Mouse (Mus musculus): ENCODE measurements around the gene Stac.

The Stac gene

DNA sequence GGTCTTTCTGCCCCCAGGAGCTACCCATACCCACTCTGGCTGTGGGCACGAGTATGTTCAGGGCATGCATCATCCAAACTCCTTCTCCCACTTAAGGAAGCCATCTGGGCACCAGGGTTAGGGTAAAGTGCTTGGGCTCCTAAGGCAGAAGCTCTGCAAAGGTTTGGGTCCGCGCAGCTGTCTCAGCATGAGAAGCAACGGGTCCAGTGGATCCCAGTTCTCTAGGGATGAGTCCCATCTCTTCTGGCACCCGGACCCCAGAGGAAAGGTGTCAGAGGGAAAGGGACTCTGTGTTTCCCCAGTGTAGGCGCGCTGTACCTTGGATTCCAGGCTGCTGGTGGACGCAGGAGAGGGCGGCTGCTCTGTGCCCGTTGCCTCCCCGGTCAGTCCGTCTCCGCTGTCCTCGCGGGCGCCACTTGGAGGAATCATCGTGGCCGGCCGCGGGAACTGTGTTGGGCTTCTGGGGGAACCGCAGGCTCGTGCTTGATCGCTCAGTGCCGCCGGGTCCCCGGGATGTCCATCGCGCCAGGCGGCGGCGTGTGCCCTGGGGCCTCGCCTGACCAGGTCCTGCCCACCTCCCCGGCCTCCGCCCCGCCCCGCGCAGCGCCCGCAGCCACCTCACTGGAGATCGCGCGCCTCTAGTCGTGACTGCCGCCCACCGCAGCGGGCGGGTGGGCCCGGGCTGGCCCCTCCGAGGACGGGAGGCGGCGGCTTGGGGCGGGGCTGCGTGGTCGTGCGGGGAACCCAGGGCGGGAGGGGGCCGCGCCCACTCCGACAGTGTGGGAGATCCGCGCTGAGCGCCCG, at the start of gene Stac:
Gene Stac (minus strand): TSS at position 669 of the 804 bp plus-strand sequence.
- DNase-seq = no peak

DNA sequence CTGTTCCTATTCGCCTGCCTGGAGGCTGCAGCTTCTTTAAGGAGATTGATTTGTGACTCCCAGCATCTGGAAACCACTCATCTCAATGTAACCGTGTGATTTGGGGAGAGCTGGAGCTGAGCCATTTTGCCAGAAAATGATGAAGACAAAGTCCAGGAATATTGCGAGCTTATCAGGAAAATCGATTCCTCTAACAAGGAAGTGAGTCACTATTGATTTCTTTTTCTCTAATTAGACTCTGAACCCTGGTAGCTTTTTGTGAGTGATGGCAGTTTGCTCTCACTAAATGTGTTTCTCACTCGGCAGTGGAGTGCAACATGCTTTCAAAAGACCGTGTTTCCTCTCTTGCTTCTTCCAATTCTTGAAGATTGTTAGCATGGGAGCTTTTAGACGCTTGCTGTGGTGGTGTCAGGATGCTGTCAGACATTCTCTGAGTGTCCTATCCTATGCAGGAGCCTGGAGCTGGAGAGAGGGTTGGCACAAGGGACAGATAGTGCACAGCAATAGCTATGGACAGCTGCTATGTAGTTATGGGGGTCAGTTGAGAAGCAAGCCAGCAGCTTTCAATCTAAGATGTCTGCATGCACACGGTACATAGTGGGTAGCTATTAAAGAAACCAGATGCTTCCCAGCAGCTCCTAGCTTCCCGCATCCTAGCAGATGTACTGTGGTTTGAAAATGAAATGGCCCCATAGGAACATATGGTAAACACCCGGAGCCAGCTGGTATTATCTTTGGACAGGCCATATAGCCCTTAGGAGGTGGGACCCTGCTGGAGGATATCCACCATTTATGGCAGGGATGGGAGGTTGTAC, 49.5 kb upstream of the Stac start:
- DNase-seq = no peak

DNA sequence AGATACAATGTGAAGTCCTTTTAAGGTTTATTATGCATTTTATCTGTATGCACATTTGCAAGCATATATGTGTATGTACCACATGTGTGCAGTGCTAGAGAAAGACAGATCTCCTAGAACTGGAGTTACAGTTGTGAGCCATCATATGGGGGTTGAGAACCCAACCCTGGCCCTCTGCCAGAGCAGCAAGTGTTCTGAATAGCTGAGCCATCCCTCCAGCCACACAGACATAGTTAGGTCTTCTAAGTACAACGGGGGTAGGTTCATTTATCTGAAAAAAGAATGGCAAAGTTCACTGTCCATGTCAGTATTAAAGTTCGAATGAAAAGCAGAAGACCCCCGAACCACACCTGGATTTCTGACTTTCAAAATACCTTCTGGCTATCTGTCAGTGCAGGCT, 48.9 kb upstream of the Stac start:
- no peak for DNase-seq

DNA sequence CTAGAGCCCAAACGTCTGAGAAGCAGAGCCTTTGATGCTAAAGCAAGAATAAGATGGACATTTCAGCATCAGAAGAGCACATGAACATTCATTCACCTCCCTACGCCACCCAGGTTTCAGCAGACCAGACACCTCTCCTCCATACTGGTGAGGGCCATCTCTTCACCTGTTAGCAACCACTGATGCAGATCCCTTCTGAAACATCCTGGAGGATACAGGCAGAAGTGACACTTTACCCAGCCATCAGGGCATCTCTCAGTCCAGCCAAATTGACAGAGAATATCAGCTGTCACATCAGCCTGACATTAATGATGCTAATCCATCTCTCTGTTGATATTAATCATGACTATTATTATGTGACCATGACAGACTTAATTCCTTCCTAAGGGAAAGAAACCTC, 47.6 kb upstream of the Stac start:
- no peak for DNase-seq

DNA sequence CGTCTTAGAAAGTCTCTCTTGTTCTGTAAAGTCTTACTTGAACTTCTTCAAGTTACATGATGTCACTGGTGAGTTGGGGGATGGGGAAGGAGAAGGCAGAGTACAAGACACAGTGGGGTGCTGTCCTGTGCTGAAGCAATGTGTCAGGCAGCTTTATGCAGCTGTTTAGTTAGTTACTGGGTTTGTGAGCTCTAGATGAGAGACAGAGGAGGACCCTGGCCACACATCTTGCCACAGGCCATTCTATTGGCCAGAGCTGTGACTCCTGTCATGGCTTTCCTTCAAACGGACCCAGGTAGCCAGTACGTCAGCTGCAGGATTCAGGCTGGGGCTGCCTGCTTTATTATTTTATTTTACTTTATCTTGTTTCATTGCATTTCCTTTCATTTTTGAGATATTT, 45.8 kb upstream of the Stac start:
- DNase-seq = no peak

DNA sequence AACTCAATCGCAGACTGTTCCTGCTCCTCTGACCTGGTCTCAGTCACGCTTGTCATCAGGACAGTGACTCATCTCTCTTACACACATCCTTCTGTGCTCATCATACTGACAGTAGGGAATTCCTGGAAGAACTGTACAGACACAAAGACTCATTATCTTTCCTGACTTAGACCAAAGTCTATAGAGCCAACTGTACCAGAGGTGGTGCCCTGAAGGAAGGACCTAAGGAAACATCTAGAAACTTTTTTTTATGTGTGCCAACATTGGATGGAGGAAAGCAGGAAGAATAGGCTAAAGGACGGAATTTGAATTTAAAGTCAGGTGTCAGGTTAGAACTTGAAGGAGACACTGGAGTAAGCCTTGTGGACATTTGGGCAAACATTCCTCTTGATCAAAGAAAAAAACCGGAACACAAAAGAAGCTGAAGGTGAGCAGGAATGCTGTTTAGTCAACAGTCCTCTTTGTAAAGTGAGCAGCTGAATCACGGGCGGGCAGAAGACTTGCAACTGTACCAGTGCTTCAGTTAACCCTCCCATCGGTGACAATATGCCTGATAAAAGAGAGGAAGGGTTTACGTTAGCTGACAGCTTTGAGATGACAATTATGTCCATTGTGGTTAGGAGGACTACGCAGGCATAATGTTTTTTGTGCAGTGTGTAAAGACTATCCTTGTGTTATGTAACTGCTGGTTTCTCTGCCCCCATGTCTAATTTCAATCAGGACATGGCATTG, 42.0 kb upstream of the Stac start:
- DNase-seq = no peak

DNA sequence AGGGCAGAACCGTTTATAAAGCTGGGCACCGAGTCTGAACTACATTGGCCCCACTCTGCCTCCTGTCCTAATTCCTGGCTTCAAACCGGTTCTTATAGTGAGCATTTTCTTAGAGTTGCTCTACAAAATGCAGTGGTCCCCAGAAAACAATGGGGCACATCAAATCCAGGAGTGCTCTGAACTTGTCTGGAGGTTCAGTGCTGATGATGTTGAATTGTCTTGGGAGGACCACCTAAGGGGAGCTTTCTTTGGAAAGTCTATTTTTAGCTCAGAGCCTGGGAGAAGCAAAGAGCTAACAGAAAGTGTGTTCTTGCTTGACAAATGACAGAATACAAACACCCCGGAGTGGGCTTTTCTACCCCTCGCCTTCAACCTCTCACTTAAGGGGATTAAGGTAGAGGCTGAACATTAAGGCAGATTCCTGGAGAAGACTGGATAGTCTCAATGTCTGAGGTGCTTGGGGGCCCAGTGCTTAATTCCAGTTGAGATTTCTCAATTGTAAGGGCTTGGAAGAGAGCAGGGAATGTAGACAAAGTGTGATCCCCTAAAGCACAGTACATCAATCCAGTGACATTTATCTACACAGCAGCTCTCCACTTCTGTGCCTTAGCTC, 34.9 kb upstream of the Stac start:
- DNase-seq = no peak

DNA sequence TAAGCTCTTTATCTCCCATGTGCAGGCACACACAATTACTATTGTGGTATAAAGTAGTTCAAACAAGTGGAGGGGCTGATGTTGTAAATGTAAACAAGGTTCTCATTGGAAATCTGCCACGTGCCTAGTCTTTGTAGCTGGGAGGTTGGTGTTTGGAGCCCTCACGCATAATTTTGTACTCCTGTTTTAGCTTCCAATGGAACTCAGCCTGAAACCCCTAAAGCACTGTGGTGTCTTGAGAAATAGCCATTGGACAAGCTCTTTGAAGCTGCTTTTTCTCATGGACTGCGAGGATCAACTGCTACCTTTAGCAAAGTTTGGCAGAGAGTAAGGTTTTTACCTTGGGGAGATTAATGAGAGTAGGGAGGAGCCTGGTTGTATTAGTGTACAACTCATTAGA, 24.3 kb upstream of the Stac start:
- DNase-seq = no peak

DNA sequence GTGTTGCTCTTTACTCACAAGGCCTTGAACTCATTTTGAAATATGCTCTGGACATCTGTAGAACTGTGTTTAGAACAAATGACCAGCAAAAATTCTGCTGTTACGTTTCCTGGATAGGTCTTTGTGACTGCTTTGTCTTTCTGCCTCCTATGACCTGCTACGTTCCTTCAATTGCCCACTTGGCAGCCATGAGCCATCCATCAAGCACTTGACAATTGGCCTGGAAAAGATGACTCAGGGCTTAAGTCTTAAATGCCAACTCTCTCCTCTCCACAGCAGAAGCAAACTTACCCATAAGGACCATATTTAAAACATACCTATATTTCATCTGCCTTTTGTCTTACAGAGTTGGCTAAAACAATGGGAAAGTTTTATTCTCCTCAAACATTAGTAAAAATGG, 10.0 kb upstream of the Stac start:
- no peak for DNase-seq

DNA sequence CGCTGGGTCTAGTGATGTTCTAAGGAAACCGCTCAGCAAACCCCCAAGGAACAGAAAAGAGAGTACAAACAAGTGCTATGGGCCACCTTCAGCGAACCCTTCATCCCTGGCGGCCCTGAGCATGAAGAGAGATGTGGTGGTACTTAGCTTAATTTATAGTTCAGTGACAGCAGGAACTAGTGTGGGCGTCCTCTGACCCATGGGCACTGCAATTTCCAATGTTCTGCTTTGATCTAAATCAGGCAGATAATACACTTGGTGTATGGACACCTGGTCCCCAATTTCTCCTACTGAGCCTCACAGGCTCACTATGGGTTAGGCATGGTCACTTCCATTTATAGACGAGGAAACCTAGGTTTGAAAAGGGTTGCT, 322 bp upstream of the Stac start:
- no peak for DNase-seq

DNA sequence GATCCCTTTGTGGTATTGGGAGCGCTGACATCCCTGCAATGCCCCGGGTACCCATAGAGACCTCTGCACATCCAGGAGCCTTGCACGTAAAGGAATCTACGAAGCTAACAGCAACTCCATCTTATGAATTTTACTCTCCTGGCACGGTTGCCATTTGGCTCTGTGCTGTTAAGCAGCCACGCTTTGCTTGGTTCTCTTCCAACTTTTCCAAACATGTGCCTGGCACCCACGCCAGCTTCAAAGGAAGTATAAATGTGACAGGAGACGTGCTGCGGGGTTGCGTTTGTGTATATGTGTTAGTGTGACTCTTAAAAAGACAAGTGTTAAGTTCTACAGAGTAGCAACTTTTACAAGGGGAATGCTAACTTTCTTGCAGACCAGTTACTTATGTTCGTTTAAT, 1.0 kb downstream of the Stac start:
- no peak for DNase-seq

DNA sequence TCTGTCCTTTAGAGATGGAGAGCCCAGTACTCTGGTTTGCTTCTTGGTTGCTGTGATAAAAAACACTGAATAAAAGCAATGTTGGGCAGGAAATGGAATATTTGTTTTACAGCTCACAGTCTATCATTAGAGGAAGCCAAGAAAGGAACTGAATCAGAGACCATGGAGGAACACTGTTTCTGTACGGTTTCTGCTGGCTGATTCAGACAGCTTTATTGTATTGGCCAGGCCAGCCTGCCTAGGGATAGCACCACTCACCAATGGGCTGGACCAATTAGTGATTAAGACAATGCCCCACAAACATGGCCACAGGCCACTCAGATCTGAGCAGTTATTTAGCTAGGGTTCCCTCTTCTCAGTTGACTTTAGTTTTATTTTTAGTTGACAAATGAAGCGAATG, 6.0 kb downstream of the Stac start:
- no peak for DNase-seq

DNA sequence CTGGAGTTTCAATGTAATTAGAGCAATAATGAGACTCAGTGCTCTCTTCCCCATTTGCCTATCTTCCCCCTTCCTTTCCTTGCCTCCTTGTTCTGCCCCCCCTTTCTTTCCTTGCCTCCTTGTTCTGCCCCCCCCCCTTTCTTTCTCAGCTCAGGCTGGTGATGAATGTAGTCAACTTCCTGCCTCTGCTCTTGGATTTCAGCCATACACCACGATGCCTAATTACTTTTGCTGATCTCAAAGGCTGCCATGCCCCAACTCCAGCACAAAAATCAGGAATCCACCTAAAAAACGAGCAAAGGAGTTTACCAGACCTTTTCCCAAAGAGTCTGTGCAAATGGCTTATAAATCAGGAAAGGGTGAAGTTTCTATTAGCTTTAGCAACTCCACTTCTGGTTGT, 10.6 kb downstream of the Stac start:
- DNase-seq = no peak

DNA sequence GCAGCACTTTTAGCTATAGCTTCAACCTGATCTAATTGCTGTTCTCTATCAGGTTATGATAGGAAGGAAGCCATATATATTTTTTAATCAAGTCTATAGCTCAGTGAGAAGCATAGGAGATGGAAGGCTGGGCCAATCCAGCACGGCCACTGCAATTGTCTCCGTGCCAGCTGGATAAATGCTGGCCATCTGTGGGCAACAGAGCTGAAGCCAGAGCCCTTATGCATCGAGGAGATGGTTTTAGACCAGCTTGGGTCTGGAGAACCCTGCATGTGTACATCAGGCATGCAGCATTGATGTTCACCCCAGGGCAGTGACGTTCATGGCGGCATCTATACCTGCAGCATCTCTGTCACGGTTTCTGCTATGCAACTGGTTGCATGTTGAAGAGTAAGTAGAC, 20.3 kb downstream of the Stac start:
- no peak for DNase-seq

DNA sequence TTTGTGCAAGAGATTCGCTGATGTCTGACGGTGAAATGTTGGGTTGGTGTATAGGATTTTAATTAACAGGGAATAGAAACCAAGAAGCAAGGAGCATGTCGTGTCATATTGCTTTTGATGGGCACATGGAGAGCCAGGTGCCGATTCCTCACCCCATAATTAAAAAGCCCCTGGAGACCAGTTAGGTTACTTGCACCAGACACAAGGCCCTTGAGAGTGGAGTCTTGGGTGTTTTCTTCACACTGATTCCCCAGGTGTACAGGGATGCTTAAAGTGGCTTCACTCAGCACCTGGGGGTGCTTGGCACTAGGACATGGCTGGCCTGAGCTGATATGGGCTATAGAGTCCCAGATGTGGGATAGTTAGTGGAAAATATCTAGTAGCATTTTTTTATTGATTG, 35.1 kb downstream of the Stac start:
- DNase-seq = no peak

DNA sequence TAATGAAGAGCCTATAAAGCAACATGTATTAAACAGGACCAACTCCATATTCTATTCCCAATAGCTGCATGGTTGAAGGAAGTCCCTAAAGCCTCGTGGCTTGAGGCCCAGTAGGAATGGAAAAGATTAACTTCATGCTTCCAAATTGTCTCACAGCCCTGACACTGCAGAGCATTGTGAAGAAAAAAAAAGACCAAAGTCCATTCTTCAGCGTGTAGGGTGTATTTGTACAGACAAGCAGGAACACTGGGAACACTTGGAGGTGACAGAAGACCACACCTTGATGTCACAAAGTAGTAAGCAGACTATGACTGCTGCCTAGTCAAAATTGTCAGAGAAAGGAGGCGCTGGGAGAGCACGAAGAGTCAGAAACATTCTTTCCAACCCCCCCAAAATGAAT, 45.9 kb downstream of the Stac start:
- no peak for DNase-seq

DNA sequence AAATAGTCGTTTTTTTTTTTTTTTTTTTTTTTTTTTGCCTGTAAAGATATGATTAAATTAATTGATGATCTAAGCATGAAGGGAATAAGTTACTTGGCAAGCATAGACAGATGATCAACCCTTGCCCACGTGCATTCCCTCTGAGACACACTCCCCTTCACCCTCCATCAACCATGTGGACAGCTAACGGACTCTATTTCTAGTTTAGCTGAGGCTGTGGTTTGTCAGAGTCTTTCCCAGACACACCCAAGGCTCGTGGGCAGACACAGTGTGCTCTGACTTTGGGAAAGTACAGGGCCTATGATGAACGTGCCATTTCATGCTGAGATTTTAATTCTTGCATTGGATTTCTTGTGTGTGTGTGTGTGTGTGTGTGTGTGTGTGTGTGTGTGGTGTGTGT, 46.8 kb downstream of the Stac start:
- DNase-seq = no peak

DNA sequence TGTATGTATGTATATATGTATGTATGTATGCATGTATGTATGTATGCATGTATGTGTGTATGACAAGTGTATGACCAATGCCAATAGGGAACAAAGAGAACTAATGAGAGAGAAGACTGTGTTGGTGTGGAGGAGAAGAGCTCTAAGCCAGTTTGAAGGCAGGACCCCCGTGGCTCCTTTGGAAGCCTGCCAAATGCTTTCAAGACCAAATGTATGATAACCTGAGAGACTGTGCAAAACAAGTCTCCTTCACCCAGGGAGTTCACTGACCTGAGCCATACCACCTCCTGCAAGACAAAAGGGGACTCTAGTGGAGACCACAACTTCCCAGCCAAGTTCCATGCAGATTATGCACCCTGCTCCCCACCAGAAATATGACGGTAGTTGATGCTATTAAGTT, 52.5 kb downstream of the Stac start:
- DNase-seq = no peak

DNA sequence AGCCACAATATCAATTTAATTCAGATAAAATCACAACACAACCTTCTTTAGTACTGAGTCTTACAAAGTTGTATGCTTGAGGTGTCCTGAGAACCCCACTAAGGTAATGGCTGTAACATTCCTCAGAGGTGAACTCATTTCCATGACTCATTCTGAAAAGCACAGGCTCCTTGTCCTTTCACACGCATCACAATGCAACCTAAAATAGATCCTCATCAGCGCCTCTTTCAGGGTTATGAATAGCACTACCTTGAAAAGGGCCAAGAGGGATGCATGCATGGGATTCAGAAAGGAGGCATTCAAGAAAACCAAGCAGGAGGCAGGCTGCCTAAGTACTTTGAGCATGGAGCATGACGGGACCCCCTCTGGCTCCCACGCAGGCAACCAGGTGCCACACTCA, 57.3 kb downstream of the Stac start:
- DNase-seq = no peak

DNA sequence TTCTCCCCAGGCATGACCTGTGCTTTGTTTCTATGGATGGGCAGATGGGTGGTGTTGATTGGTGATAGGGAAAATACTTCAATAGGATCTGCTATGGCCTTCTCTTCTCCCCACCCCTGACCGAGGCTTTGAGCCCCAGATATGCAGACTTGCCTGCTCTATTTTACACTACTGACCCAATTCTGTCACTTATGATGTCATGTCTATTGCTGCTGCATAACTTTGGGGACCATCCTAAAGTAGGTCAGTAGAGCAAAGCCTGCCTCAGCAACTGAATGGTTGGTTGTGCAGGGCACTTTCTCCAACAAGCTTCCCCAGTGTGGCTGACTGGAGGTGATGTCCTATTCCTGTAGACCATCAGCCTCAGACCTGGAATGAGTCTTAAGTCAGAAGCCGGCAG, 69.0 kb downstream of the Stac start:
- DNase-seq = no peak

DNA sequence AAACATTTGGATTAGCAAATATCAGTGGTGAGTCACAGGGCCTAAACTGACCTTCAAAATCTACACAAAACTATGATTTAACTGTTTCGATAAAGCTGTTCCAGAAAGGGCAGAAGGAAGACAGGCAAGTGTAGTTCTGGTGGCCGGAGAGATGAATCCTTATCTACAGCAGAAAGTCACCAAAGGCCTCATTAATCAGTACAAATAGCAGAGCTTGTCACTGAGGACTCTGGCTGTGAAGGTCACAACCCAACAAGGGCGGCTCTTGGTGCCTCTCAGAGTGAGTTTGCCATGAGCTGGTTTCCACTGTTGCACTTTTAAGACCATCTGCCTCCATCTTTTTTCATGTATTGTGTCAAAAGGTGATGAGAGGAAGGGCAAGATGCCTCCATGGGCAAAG, 78.8 kb downstream of the Stac start:
- DNase-seq = no peak

DNA sequence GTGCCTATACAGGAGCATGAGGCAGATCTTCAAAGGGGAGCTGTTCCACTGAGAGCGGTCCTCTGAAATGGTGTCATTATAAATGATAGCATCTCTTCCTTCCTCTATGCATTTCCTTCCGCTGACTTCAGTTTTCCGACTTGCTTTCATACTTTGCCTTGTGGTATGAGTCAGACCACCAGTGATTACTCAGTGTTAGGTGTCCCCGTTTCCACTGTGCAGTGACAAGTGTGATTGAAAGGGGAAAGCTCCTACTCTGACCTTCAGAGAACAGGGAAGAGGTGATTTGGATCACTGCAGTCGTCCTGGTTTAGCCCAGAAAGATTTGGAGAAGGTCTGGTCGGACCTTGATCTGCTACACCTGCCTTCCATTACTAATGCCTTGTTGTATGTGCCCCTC, 81.4 kb downstream of the Stac start:
- DNase-seq = no peak

DNA sequence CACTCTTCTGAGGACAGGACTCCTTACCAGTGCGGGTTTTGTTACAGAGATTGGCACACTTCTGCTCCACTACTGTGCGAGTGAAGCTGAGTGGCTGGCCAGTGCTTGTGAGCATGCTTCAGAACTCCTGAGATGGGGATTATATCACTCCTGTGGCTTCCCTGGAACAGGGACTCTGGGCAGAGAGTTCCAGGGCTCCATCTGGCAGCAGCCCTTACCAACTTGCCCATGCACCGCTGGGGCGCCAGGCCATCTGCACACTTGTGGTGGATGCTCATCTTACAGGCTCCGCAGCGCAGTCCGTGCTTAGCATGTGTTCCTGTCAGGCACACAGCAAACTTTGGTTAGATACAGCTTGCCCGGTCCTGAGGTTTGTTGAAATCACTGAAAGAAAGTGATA, 83.5 kb downstream of the Stac start:
- no peak for DNase-seq

DNA sequence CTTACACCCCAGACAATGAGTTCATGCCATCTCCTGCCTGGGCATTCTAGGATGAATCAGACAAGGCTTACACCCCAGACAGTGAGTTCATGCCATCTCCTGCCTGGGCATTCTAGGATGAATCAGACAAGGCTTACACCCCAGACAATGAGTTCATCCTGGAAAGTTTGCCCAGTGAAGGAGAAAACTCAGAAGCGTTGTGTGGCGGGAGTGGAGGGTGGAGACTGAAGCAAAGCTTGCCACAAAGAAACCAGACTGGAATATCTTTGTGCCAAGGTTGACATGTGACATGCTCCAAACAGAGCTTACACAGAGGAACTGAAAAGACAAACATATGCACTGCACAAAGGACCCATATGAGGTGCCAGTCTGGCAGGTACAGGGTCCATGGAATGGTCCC, 102.6 kb downstream of the Stac start:
- DNase-seq = no peak

Data from cerebellum, adult 9-10 months (tissue).